Comparison of ENCODE assay signal across 17 mouse cellular contexts in the genomic region with DNA sequence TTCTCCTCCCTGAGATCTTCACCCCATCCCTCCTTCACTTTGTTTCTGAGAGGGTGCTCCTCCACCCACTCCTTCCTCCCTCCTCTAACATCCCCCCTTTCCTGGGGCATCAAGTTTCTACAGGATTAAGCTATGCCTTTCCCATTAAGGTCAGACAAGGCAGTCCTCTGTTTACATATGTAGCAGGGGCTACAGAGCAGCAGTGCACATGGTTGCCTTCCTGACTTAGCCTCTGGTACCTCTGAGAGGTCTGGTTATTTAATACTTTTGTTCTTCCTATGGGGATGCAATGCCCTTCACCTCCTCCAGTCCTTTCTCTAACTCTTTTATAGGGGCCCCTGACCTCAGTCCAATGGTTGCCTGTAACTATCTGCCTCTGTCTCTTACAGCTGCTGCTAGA.
DNase-seq lines count a peak whose midpoint lies in the region; ATAC-seq and TF ChIP-seq lines count a peak whose summit lies in the region.
"Had no signal": no experiment of that assay in that cellular context is flagged by ENCODE, and none has a peak within 500 bp of the region (broad histone marks: within the 10 kb centered on the region; RNA-seq: fewer than 3 reads in every experiment).

No protein-coding gene starts in this region.

- H3K36me3 ChIP-seq in kidney, embryonic 16.5 days (ENCODE audit: insufficient read depth, low read length), result no peaks in the 10 kb centered on the region
- no peaks in the 10 kb centered on the region for H3K36me3 ChIP-seq in kidney, adult 2 months (ENCODE audit: control insufficient read depth, insufficient read depth, low read length)
- no peaks in the 10 kb centered on the region for H3K36me3 ChIP-seq in embryonic facial prominence, embryonic 10.5 days (replicated peaks)
- H3K36me3 ChIP-seq in heart, embryonic 10.5 days, result no peaks in the 10 kb centered on the region
- H3K36me3 ChIP-seq: forebrain, embryonic 15.5 days; heart, embryonic 12.5 days; hindbrain, embryonic 15.5 days had no signal

- TF ChIP-seq CTCF in kidney, adult 2 months (conservative IDR thresholded peaks at IDR 0.05; ENCODE audit: insufficient read depth, insufficient read length, low read depth, low read length), result no peak

- H3K9ac ChIP-seq in kidney, embryonic 16.5 days (replicated peaks; ENCODE audit: low read length), result no peak overlapping the region
- H3K9ac ChIP-seq: forebrain, embryonic 15.5 days; heart, embryonic 12.5 days; hindbrain, embryonic 15.5 days had no signal

- H3K27me3 ChIP-seq in kidney, embryonic 16.5 days (ENCODE audit: insufficient read depth, low read length), result no peaks in the 10 kb centered on the region
- no peaks in the 10 kb centered on the region; the same call in 1 of the 2 replicates for H3K27me3 ChIP-seq in kidney, adult 2 months (replicated peaks; ENCODE audit: control insufficient read depth, insufficient read depth, low read length)
- H3K27me3 ChIP-seq in embryonic facial prominence, embryonic 10.5 days (replicated peaks; ENCODE audit: low read depth, poor library complexity, severe bottlenecking), result no peaks in the 10 kb centered on the region
- no peaks in the 10 kb centered on the region for H3K27me3 ChIP-seq in heart, embryonic 10.5 days (ENCODE audit: insufficient read depth, poor library complexity, severe bottlenecking)
- H3K27me3 ChIP-seq: forebrain, embryonic 15.5 days; heart, embryonic 12.5 days; hindbrain, embryonic 15.5 days had no signal

- peak; percentile 90 for ATAC-seq in kidney, embryonic 16.5 days (ENCODE audit: low FRiP score, low TSS enrichment)
- ATAC-seq: forebrain, embryonic 15.5 days had no signal

- no peak overlapping the region for H3K4me2 ChIP-seq in kidney, embryonic 16.5 days (replicated peaks; ENCODE audit: low read depth, low read length)
- H3K4me2 ChIP-seq: forebrain, embryonic 15.5 days; heart, embryonic 12.5 days; hindbrain, embryonic 15.5 days had no signal

- DNase-seq in kidney, adult 2 months, result no peak
- DNase-seq in embryonic facial prominence, embryonic 10.5 days (ENCODE audit: low spot score), result peak; percentile 34
- peak; percentile 25 for DNase-seq in forelimb bud, embryonic 11.5 days (ENCODE audit: low read depth, low spot score)
- peak; percentile 1 for DNase-seq in mesoderm, embryonic 11.5 days (ENCODE audit: low read depth, low spot score)
- DNase-seq in heart, embryonic 10.5 days (ENCODE audit: low spot score), result no peak
- DNase-seq in heart, postnatal 4 days, result no peak
- DNase-seq: adrenal gland, adult 2 months; adrenal gland, postnatal 25 days; cerebellum, adult 18-20 months; cerebellum, adult 9-11 months; cerebellum, postnatal 36 days; gastrocnemius, postnatal 10 days; heart, adult 2 months had no signal

- H3K27ac ChIP-seq in kidney, embryonic 16.5 days (ENCODE audit: low read length), result no peak overlapping the region
- H3K27ac ChIP-seq in kidney, adult 2 months (ENCODE audit: insufficient read depth, low read depth, low read length), result no peak overlapping the region
- no peak overlapping the region for H3K27ac ChIP-seq in embryonic facial prominence, embryonic 10.5 days (replicated peaks)
- H3K27ac ChIP-seq in heart, embryonic 10.5 days, result no peak overlapping the region
- H3K27ac ChIP-seq: forebrain, embryonic 15.5 days; heart, adult 2 months; hindbrain, embryonic 15.5 days had no signal

- H3K9me3 ChIP-seq in kidney, embryonic 16.5 days (ENCODE audit: low read length), result peaks cover 4% of the 10 kb centered on the region; the same call in 1 of the 2 replicates
- peaks cover 3% of the 10 kb centered on the region; the same call in 1 of the 2 replicates for H3K9me3 ChIP-seq in embryonic facial prominence, embryonic 10.5 days
- no peaks in the 10 kb centered on the region for H3K9me3 ChIP-seq in heart, embryonic 10.5 days
- H3K9me3 ChIP-seq: forebrain, embryonic 15.5 days; heart, embryonic 12.5 days; hindbrain, embryonic 15.5 days had no signal

- TF ChIP-seq POLR2A in kidney, adult 2 months (IDR thresholded peaks at IDR 0.05; ENCODE audit: low read depth, low read length), result no peak

- no peaks in the 10 kb centered on the region for H3K4me1 ChIP-seq in kidney, embryonic 16.5 days (ENCODE audit: insufficient read depth, low read length)
- H3K4me1 ChIP-seq in kidney, adult 2 months (ENCODE audit: control insufficient read depth, insufficient read depth, low read length), result no peaks in the 10 kb centered on the region
- H3K4me1 ChIP-seq in embryonic facial prominence, embryonic 10.5 days, result peaks cover 13% of the 10 kb centered on the region
- no peaks in the 10 kb centered on the region for H3K4me1 ChIP-seq in heart, embryonic 10.5 days
- H3K4me1 ChIP-seq: forebrain, embryonic 15.5 days; heart, embryonic 12.5 days; hindbrain, embryonic 15.5 days had no signal

- H3K4me3 ChIP-seq in kidney, embryonic 16.5 days (ENCODE audit: low read length), result no peak overlapping the region
- no peak overlapping the region for H3K4me3 ChIP-seq in kidney, adult 2 months (ENCODE audit: insufficient read depth, low read depth, low read length)
- H3K4me3 ChIP-seq in embryonic facial prominence, embryonic 10.5 days, result no peak overlapping the region
- no peak overlapping the region for H3K4me3 ChIP-seq in heart, embryonic 10.5 days
- H3K4me3 ChIP-seq: forebrain, embryonic 15.5 days; heart, adult 2 months; heart, embryonic 12.5 days; hindbrain, embryonic 15.5 days had no signal

Comparison
In these comparisons a context has a peak if more than half of its experiments do, and no peak if none do; other contexts are left out.
1. DNase-seq: peak in embryonic facial prominence, embryonic 10.5 days (single experiment), forelimb bud, embryonic 11.5 days (single experiment) and mesoderm, embryonic 11.5 days (single experiment); none in kidney, adult 2 months (single experiment), heart, embryonic 10.5 days (single experiment) and heart, postnatal 4 days (single experiment).